Mouse (Mus musculus) cerebral cortex, adult 2 months (tissue): ENCODE measurements around the gene Pih1d1.

Source experiments
- WGBS: fragments of 180-500 bp; shearing (Covaris S2); methylation state at CpG from one replicate; pipeline ENCODE4 v1.1.7; 2018; 5-methylcytosine and 5-hydroxymethylcytosine counted together

Pih1d1 gene

DNA sequence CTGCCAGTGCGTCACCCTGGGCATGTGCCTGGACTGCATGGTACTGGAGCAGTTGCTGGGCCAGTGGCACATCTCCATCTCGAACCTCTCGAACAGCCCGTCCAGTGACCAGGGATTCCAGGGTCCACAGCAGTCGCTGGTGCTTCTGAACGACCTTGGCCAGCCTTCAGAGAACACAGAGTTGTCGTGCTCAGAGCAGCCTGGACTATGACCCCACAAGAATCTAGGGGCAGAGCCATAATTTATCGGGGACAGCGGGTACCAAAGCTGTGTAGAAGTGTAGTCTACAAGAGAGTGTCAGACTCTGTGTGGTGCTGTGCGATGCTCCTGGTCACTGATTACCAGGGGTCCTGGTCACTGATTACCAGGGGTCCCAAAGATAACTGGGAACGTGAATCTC is 6.2 kb upstream of the Pih1d1 start:
- 93% methylated on average over 11 of the region's 11 CpGs for WGBS

DNA sequence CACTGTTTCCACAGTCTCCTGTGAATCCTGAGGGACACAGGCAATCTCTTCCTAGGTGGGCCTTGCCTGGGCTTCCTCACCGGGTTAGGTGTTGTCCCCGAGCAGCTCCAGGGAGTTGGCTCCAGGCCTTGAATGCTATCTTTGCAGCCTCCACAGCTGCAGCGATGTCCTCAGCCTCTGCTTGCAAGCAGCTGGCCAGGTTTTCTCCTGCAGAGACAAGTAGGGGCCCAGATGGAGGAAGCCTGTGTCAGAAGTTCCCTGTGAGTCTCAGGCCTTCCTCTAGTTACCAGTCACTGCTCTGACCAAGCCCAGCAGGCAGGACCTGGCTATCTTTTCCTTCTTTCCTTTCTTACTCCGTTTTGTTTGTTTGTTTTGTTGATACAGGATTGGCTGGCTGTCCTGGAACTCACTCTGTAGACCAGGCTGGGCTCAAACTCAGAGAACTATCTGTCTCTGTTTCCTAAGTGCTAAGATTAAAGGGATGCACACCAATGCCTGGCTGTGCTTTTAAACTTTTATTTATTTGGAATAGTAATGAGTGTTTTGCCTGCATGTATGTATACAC is 5.5 kb upstream of the Pih1d1 start:
- 77% methylated on average over 4 of the region's 4 CpGs for WGBS

DNA sequence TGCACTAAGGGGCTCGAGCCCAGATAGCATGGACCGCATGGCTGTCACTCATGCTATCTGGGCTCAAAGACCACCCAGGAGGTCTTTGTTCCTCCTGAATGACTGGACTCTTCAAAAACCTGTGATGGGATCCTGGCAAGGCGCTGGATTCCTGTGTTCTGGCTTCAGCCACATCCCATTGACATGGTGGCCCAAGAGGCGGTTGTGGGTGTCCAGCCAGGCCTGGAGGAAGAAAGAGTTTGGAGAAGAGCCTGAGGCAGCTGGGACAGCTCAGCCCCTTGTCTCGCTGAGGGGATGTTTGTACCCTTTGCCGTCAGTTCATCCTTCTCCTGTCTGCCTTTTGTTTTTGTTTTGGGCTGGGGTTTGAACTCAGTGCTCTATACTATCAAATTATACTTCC is 4.6 kb upstream of the Pih1d1 start:
- 73% methylated on average over 6 of the region's 6 CpGs for WGBS

DNA sequence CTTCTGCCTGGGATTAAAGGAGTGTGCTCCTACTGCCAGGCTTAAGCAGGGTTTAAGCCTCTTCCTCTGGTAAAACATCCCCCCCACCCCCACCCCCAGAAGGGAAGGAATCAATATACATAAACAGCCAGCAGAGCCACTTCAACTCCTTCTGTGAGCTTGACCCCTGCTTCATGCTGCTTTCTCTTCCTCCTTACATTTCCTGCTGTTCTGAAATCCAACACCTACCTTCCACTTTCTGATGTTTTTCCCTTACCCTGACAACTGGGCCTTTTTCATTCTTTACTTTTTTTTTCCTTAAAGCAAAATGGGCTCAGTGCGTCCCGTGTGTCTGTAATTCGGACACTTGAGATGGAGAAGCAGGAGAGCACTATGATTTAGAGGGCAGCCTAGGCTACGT is 3.8 kb upstream of the Pih1d1 start:
- 79% methylated on average over 4 of the region's 4 CpGs for WGBS

DNA sequence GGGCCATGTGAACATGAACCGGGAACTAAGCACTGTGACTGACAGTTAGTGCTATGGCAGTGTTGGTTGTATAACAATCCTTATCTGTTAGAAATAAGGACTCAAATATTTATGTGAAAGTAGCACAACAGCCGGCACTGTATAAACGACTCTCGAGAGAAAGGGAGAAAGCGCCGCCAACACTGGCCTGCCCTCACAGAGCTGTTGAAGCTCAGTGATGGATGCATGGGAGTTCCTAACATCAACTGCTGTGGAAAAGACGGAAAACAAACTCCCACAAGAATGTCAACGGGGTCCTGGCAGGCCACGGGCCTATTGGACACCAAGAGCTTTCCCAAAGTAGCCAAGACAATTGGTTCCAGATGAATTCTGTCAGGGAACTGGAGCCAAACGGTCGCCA is 2.8 kb upstream of the Pih1d1 start:
- 51% methylated on average over 11 of the region's 11 CpGs for WGBS

DNA sequence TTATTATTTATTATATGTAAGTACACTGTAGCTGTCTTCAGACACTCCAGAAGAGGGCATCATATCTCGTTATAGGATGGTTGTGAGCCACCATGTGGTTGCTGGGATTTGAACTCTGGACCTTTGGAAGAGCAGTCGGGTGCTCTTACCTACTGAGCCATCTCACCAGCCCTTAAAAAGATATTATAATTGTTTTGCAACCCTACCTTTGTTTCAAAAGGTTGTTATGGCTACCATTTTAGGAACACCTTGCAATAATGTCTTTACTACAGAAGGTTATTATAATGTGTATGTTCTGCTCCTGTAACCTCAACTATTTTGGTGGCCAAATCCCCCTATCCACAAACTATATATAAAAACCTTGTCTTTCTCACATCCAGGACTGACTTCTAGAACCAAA is 1.1 kb upstream of the Pih1d1 start:
- 91% methylated on average over 2 of the region's 2 CpGs for WGBS

DNA sequence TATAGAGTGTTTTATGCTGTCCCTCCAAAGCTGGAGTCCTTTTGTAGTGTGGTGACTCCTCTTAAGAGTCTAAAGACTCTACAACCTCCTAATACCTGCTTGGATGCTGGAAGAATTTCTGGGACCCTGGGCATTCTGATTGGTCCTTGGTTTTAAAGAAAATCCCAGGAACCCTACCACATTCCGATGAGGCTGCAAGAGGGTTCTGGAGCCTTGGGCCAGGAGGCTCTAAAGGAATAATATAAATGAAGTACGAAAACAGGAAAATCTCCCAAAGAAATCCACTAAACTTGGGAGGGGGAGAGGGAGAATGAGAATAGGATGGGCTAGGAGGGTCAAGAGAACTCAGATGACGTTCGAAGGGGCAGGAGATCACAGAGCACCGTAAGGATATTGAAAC is 517 bp upstream of the Pih1d1 start:
- 1% methylated on average over 5 of the region's 5 CpGs for WGBS

DNA sequence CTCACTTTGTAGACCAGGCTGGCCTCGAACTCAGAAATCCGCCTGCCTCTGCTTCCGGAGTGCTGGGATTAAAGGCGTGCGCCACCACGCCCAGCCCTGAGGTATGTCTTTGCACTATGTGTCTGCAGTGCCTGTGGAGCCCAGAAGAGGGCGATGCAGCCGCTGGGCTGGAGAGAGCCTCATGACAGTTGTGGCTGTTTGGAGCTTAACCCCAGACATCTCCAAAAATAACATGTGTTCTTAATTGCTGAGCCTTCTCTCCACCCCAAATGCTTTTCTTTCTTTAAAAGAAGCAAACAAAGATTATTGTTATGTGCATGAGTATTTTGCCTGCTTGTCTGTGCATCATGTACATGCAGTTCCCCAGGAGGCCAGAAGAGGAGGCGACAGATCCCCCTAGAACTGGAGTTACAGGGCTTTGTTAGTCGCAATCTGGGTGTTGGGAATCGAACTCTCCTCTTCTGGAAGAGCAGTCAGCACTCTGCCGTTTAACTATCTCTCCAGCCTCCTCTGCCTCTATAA is 951 bp downstream of the Pih1d1 start:
- 73% methylated on average over 12 of the region's 12 CpGs for WGBS

DNA sequence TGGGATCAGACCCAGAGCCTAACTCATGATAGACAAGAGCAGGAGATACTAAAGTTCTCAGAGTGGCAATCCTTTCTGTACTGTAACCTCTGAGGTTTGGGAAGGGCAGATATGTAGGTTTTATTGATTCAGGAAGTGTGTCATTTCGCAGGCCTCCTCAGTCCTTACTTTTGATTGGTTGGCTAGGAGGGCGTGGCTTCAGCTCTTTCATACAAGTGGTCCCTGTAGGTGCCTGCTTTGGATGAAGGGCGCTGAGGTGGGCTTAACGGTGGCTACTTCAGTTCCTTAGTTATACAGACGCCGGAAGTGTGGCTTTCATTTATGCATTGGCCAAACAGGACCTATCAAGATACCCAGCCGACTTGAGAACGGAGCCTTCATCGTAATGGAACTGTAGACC is 1.5 kb downstream of the Pih1d1 start:
- 85% methylated on average over 9 of the region's 9 CpGs for WGBS

DNA sequence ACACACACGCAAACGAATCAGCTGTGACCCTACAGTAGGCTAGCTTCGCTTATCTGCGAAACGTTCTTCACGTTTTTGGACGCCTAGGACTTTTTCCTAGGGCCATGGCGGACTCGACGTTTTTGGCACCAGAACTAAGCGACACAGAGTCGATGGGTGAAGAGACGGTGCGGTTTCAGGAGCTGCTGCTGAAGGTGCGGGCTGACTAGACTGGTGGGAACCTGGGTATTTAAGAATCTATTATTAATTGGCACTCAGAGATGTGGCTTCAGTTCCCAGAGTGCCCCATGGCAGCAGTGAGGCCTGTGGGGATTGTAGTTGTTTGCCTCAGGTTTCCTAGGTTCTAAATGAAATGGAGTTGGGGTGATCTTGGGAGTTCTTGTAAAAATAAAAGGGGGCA is 2.1 kb downstream of the Pih1d1 start:
- 93% methylated on average over 15 of the region's 15 CpGs for WGBS

DNA sequence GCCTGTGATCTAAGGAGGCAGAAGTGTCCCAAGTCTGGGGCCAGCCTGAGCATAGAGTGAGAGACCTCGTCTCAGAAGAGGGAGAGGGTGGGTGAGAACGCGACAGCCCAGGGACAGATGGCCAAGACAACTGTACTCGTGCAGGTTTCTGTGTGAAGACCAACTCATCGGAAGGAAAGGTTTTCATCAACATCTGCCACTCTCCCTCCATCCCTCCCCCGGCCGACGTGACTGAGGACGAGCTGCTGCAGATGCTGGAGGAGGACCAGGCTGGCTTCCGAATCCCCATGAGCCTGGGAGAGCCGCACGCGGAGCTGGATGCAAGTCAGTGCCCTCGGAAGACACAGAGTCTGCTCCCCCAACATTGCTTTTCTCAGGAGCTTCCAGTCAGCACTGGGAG is 3.4 kb downstream of the Pih1d1 start:
- WGBS, result 56% methylated on average over 14 of the region's 14 CpGs

DNA sequence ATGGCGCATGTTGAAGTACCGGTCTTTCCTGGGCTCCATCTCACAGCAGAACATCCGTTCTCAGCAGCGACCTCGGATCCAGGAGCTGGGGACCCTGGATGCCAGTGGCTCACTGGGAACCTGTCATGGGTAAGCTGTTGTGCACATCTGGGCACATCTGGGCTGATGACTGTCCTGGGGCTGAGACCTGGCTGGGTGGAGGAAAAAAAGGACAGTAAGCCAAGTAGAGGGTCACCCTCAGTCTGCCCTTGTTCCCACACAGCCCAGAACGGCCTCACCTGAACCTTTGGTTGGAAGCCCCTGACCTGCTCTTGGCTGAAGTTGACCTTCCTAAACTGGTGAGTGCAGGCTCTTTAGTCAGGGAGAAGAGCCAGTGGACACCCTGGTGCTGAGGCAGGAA is 4.9 kb downstream of the Pih1d1 start:
- WGBS, result 95% methylated on average over 6 of the region's 6 CpGs

DNA sequence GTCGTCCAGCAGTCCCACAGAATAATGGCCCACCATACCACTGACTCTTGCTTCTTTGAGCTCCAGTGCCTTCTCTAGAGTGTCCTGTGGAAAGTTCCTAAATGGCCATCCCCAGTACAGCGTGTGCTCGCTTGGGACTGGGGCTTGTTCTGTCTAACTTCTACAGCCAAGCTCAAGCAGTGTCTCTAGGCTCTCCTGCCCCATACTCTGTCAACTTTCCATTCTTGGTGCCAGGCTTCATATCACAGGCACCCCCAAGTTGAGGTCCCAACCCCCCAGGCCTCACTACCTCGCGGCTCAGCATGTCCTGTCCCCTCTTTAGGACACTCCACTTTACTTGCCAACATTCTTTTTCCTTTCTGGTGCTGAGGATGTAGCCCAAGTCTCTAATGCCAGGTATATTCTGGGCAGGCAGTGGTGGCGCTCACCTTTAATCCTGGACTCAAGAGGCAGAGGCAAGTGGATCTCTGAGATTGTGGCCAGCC is 6.3 kb downstream of the Pih1d1 start:
- 96% methylated on average over 6 of the region's 6 CpGs for WGBS

DNA sequence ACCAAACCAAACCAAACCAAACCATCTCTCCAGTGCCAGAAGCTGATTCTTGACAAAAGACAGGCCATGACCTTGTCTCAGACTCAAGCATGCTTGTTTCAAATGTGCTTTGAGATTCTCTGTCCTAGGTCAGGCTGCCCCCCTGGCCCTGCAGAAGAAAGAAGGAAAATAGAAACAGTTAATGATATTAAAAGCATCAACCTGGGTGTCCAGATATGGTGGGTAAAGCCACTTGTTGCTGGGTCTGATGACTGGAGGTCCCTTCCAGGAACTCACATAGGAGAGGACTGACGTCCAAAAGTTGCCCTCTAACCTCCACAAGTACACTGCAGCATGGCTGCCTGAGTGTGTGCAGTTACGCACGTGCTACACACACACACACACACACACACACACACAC is 6.8 kb downstream of the Pih1d1 start:
- 90% methylated on average over 3 of the region's 3 CpGs for WGBS

DNA sequence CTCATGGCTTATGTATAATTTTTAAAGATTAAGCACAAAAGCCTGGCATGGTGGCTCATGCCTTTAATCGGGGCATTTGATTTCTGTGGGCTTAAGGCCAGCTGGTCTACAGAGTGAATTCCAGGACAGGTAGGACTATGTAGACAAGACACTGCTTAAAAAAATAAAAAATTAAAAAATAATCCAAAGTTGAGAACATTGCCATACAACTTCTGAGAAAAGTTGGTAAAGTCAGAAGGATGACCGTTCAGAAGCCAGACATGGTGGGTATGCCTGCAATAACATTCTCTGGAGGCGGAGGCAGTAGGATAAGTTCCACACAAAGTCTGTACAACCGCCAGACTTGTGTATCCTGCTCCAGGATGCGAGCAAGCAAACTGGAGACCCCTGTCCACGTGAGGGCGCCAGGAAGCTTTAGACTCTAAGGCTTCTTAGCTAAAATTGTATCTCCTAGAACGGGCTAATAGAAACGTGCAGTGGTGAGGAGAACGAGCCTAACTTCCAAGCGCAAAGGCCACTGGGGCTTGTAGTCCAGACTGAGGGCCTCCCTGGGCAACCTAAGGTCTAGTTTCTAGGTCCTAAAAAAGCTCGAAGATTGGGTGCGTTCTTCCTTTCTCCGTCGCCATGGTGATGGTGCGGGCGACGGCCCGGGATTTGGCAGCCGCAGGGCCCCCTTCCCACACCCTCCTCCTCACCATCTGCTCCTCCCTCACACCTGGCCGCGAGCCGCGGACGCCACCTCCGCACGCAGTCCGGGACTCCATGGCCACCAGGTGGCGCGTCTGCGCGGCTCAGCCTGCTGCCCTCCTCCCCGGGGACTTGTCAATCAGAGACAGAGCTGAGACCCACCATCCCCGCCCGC is 7.7 kb downstream of the Pih1d1 start:
- 3% methylated on average over 35 of the region's 35 CpGs for WGBS

DNA sequence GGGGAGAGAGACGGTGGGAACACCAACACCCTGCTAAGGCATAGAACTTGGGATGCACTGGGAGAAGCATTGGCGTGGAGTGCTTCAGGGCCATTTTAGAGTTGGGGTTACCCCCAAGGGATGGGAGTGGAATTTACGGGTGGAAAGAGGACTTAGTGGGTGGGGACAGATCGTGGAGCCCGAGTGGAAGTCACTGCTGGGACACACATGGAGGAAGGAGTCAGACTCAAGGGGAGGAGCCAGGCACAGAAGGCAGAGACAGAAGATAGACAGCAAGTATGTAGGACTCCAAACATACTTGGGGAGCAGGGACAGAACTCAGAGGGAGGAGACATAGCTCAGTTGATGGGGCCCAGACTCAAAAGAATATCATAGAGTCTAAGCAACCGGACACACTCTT is 8.4 kb downstream of the Pih1d1 start:
- WGBS, result 14% methylated on average over 6 of the region's 6 CpGs

DNA sequence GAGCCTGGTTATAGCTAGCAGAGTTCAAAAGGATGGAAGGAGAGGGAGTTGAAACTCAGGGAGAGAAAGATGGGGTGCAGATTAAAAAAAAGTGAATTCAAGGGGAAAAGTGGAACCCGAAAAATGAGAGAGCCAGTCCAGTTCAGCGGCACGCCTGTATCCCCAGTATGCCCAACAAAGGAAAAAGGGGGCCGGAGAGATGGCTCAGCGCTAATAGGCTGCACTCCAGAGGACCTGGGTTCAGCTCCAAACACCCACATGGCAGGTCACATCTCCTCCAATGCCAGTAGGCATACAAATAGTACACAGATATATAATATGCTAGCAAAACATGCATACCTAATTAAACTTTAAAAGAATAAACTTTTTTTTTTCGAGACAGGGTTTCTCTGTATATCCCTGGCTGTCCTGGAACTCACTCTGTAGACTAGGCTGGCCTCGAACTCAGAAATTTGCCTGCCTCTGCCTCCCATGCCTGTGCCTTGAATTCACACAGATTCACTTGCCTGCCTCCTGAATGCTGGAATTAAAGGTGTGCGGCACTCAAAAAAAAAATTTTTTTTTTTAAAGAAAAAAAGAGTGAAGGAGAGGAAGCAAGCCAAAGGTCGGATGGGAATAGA is 9.0 kb downstream of the Pih1d1 start:
- WGBS, result 65% methylated on average over 9 of the region's 9 CpGs

DNA sequence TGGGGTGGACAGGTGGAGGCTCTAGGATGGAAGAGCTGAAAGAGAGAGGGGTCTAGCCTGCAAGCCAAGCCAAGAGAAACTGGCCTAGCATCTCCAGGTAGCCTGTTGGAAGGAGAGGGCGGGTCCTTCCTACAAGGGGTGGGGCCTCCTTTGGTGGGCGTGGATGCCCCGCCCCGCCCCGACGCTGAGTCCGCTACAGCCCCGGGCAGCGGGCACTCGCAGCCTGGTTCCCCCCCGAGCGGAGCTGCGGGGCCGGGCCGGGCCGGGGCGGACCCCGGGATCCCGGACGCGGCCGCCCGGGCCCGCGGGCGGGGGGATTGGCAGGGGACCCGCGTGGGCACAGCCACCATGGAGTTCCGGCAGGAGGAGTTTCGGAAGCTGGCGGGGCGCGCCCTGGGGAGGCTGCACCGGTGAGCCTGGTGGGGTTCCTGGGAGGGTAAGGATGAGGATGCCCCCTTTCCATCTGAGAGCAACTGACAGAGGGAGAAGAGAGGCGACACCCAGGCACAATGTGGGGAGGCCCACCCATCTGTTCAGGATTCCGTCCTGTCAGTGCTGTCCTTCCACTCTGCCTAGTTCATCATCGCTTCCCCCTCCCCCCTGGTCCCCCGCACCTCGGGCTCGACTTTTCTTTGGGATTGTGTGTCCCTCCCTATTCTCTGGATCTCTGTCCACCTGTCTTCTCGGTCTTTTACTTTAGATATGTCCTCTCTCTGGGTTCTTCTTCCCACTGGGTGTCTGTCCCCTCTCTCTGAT is 9.8 kb downstream of the Pih1d1 start, which contains the start of gene Slc17a7:
Gene Slc17a7, plus strand, starts transcription at position 215 of the 756 bp plus-strand sequence.
- WGBS, result 3% methylated on average over 41 of the region's 41 CpGs

DNA sequence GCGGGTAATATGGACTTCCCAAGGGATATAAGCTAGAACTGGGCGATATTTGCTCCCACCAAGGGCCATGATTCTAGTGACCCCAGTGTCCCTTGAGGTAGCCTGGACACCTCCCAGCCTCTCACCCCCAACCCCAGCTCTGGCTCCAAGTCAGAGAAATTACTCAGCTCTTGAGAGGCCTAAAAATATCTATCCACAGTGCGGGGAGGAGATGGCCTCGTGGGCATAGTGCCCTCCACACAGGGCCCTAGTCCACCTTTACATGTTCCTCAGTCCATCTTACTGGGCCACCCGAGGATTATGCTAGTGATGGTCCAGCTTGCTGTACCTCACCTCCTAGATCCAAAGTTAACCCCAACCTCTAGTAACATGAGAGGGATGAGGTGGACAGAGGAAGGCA is 10.7 kb downstream of the Pih1d1 start:
- WGBS, result 41% methylated on average over 5 of the region's 5 CpGs

DNA sequence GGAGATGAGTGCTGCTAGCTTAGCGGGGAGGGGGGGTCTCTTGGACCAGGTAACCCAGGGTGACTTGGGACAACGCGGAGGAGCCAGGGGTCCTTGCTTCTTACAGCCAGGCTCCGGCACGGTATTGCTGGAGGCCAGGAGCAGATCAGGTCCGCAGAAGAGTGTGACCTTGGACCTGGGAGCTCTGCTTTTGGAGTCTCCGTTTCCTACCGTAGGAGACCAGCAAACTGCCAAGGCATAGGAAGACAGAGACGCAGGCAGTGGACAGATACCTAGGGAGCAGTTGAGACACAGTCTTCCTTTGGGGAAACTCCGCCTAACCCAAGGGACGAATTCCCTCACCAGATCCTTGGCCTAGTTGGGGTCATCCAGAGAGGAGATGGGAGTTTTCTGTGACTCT is 11.6 kb downstream of the Pih1d1 start:
- WGBS, result 40% methylated on average over 11 of the region's 11 CpGs

DNA sequence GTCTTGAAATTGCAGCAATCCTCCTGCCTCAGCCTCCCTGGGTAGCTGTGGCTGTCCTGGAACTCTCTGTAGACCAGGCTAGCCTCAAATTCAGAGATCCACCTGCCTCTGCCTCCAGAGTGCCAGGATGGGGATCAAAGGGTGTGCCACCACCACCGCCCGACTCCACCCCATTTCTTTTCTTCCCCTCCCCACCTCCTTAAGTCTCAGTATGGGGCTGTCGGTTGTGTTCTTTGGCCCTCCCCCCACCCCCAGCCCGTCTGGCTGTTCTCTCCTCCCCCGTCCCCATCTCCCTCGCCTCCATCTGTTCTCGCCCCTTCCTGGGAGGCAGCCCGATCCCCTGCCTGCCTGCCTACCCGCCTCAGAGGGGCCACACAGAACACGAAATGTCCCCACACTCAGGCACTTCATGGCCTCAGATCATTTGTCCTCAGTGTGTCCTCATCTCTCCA is 12.9 kb downstream of the Pih1d1 start:
- WGBS, result 18% methylated on average over 10 of the region's 10 CpGs
